12 mouse cellular contexts compared by ENCODE assay signal in genomic region chr14:79030715-79031114, GRCm38 (mm10).
DNase-seq lines count a peak whose midpoint lies in the region; ATAC-seq and TF ChIP-seq lines count a peak whose summit lies in the region.
"Had no signal": no experiment of that assay in that cellular context is flagged by ENCODE, and none has a peak within 500 bp of the region (broad histone marks: within the 10 kb centered on the region; RNA-seq: fewer than 3 reads in every experiment).

No protein-coding gene starts in this region.

- H3K27me3 ChIP-seq in liver, embryonic 14.5 days (ENCODE audit: control insufficient read depth, insufficient read depth, low read length) = no peaks in the 10 kb centered on the region
- no peaks in the 10 kb centered on the region for H3K27me3 ChIP-seq in liver, embryonic 11.5 days (replicated peaks; ENCODE audit: control insufficient read depth, insufficient read depth, low read length)
- H3K27me3 ChIP-seq in hindbrain, embryonic 11.5 days (ENCODE audit: control insufficient read depth, insufficient read depth, low read length) = no peaks in the 10 kb centered on the region
- H3K27me3 ChIP-seq: midbrain, embryonic 15.5 days had no signal

- H3K4me1 ChIP-seq in liver, embryonic 14.5 days (replicated peaks; ENCODE audit: control insufficient read depth in 2 of 2, insufficient read depth in 2 of 2, low read length in 1 of 2) = no peaks in the 10 kb centered on the region
- H3K4me1 ChIP-seq in liver, embryonic 11.5 days (replicated peaks; ENCODE audit: control insufficient read depth, insufficient read depth, low read length) = no peaks in the 10 kb centered on the region
- H3K4me1 ChIP-seq in hindbrain, embryonic 11.5 days (replicated peaks; ENCODE audit: control insufficient read depth, insufficient read depth, low read length) = no peaks in the 10 kb centered on the region
- H3K4me1 ChIP-seq: midbrain, embryonic 15.5 days had no signal

- H3K4me2 ChIP-seq in liver, embryonic 14.5 days (ENCODE audit: low read depth) = no peak overlapping the region
- no peak overlapping the region for H3K4me2 ChIP-seq in liver, embryonic 11.5 days
- no peak overlapping the region for H3K4me2 ChIP-seq in hindbrain, embryonic 11.5 days (replicated peaks; ENCODE audit: low read depth, low read length)
- H3K4me2 ChIP-seq: midbrain, embryonic 15.5 days had no signal

- no peak overlapping the region for H3K4me3 ChIP-seq in liver, embryonic 14.5 days (ENCODE audit: insufficient read depth in 1 of 2, low read depth in 2 of 2, low read length in 2 of 2)
- H3K4me3 ChIP-seq in liver, embryonic 11.5 days (ENCODE audit: low read depth, low read length) = no peak overlapping the region
- H3K4me3 ChIP-seq in hindbrain, embryonic 11.5 days (ENCODE audit: low read depth, low read length) = no peak overlapping the region
- H3K4me3 ChIP-seq: hindbrain, embryonic 10.5 days; midbrain, embryonic 15.5 days had no signal

- H3K36me3 ChIP-seq in liver, embryonic 14.5 days (replicated peaks; ENCODE audit: control insufficient read depth, insufficient read depth, low read depth) = no peaks in the 10 kb centered on the region
- H3K36me3 ChIP-seq in liver, embryonic 11.5 days (ENCODE audit: control insufficient read depth, insufficient read depth, low read length) = no peaks in the 10 kb centered on the region
- no peaks in the 10 kb centered on the region for H3K36me3 ChIP-seq in hindbrain, embryonic 11.5 days (ENCODE audit: control insufficient read depth, insufficient read depth, low read length)
- H3K36me3 ChIP-seq: hindbrain, embryonic 10.5 days; midbrain, embryonic 15.5 days had no signal

- ATAC-seq in liver, embryonic 14.5 days (ENCODE audit: insufficient read depth) = no peak
- no peak for ATAC-seq in liver, embryonic 11.5 days (replicated peaks; ENCODE audit: low FRiP score)
- ATAC-seq in megakaryocyte progenitor cell, adult 5-6 weeks (replicated peaks; ENCODE audit: poor library complexity) = peak; percentile 65
- ATAC-seq in hindbrain, embryonic 11.5 days (ENCODE audit: low FRiP score) = no peak
- ATAC-seq: liver, postnatal 0 days; midbrain, embryonic 15.5 days had no signal

- TF ChIP-seq CTCF in liver, embryonic 14.5 days (IDR thresholded peaks at IDR 0.05; ENCODE audit: low read depth) = peak; percentile 20; the same call in 1 of the 2 replicates

- H3K27ac ChIP-seq in liver, embryonic 14.5 days = no peak overlapping the region
- no peak overlapping the region for H3K27ac ChIP-seq in liver, embryonic 11.5 days (ENCODE audit: low read depth, low read length)
- no peak overlapping the region for H3K27ac ChIP-seq in hindbrain, embryonic 11.5 days (ENCODE audit: low read depth, low read length)
- H3K27ac ChIP-seq: hindbrain, embryonic 10.5 days; midbrain, embryonic 15.5 days had no signal

- DNase-seq in adrenal gland, postnatal 14 days = peak; percentile 47
- no peak for DNase-seq in adrenal gland, postnatal 4 days (ENCODE audit: low spot score in 2 of 2)
- no peak for DNase-seq in liver, embryonic 14.5 days (ENCODE audit: low read depth in 3 of 3, low spot score in 3 of 3)
- DNase-seq in liver, embryonic 11.5 days (ENCODE audit: low spot score) = no peak
- peak; percentile 6 for DNase-seq in NIH3T3 (ENCODE audit: low read depth)
- no peak for DNase-seq in hindbrain, embryonic 11.5 days (ENCODE audit: low spot score)
- DNase-seq in frontal cortex, adult 2 months (ENCODE audit: extremely low spot score in 1 of 2, low spot score in 1 of 2) = no peak
- DNase-seq: embryo, embryonic 11 days; liver, postnatal 0 days had no signal

- no peak overlapping the region for H3K9ac ChIP-seq in liver, embryonic 14.5 days (replicated peaks)
- H3K9ac ChIP-seq in liver, embryonic 11.5 days (ENCODE audit: low read depth, low read length) = no peak overlapping the region
- no peak overlapping the region for H3K9ac ChIP-seq in hindbrain, embryonic 11.5 days (ENCODE audit: low read depth, low read length)
- H3K9ac ChIP-seq: liver, postnatal 0 days; midbrain, embryonic 15.5 days had no signal

- WGBS in liver, embryonic 14.5 days (ENCODE audit: insufficient replicate concordance) = 62% methylated on average over 3 of the region's 3 CpGs
- WGBS in liver, embryonic 11.5 days = 86% methylated on average over 3 of the region's 3 CpGs
- WGBS in hindbrain, embryonic 11.5 days = 93% methylated on average over 3 of the region's 3 CpGs

- TF ChIP-seq EP300 in liver, embryonic 14.5 days (IDR thresholded peaks at IDR 0.05; ENCODE audit: low read depth) = no peak

- no peaks in the 10 kb centered on the region for H3K9me3 ChIP-seq in liver, embryonic 14.5 days (ENCODE audit: control insufficient read depth, low read length)
- no peaks in the 10 kb centered on the region for H3K9me3 ChIP-seq in liver, embryonic 11.5 days (ENCODE audit: control insufficient read depth, low read length)
- no peaks in the 10 kb centered on the region for H3K9me3 ChIP-seq in hindbrain, embryonic 11.5 days (ENCODE audit: control insufficient read depth, low read length)
- H3K9me3 ChIP-seq: hindbrain, embryonic 10.5 days; midbrain, embryonic 15.5 days had no signal

Comparison
In these comparisons a context has a peak if more than half of its experiments do, and no peak if none do; other contexts are left out.
1. DNase-seq: peak in adrenal gland, postnatal 14 days (single experiment) and NIH3T3 (single experiment); none in adrenal gland, postnatal 4 days (0 of 2), liver, embryonic 14.5 days (0 of 3), liver, embryonic 11.5 days (single experiment), hindbrain, embryonic 11.5 days (single experiment) and frontal cortex, adult 2 months (0 of 2).